Mouse (Mus musculus): ENCODE measurements around the gene Dgcr2. TPM values are rescaled to one million over a fixed set of nuclear protein-coding genes. Genes with fewer than 3 reads are reported as not detected.

Gene Dgcr2
- polyA plus RNA-seq, 1 experiment from 2014 or later = 104 TPM

Other genes with a start within 250 kb of the Dgcr2 start
- 37.2 and 39.8 TPM in 2 replicates for gene Med15, start 165.7 kb downstream of the Dgcr2 start, polyA plus RNA-seq (2014; fragmentation: Nextera tagmentation; extraction: Ambion mirVana)
- 75.5 and 75.6 TPM in 2 replicates for gene Klhl22, start 138.9 kb downstream of the Dgcr2 start, polyA plus RNA-seq (2014; fragmentation: Nextera tagmentation; extraction: Ambion mirVana)
- 0.55 and 1.0 TPM in 2 replicates for gene Scarf2, start 101.3 kb downstream of the Dgcr2 start, polyA plus RNA-seq (2014; fragmentation: Nextera tagmentation; extraction: Ambion mirVana)
- 2.4 and 5.3 TPM in 2 replicates for gene B830017H08Rik, start 65.4 kb downstream of the Dgcr2 start, polyA plus RNA-seq (2014; fragmentation: Nextera tagmentation; extraction: Ambion mirVana)
- gene Car15, start 60.2 kb downstream of the Dgcr2 start, polyA plus RNA-seq (2014; fragmentation: Nextera tagmentation; extraction: Ambion mirVana) = 3.8 and 3.9 TPM in 2 replicates
- gene Gm20518, start 6.9 kb downstream of the Dgcr2 start, polyA plus RNA-seq (2014; fragmentation: Nextera tagmentation; extraction: Ambion mirVana) = 0.54 and 0.55 TPM in 2 replicates
- gene Tssk1, start 4.3 kb downstream of the Dgcr2 start, polyA plus RNA-seq (2014; fragmentation: Nextera tagmentation; extraction: Ambion mirVana) = 0.08 and 0.09 TPM in 2 replicates
- not detected in 2 replicates for gene Tssk2, start 75 bp upstream of the Dgcr2 start, polyA plus RNA-seq (2014; fragmentation: Nextera tagmentation; extraction: Ambion mirVana)
- 44.1 and 44.6 TPM in 2 replicates for gene Ess2, start 12.8 kb upstream of the Dgcr2 start, polyA plus RNA-seq (2014; fragmentation: Nextera tagmentation; extraction: Ambion mirVana)
- 0.84 and 0.93 TPM in 2 replicates for gene Gsc2, start 16.5 kb upstream of the Dgcr2 start, polyA plus RNA-seq (2014; fragmentation: Nextera tagmentation; extraction: Ambion mirVana)
- 145 and 157 TPM in 2 replicates for gene Slc25a1, start 29.7 kb upstream of the Dgcr2 start, polyA plus RNA-seq (2014; fragmentation: Nextera tagmentation; extraction: Ambion mirVana)
- gene Vpreb2, start 81.9 kb upstream of the Dgcr2 start, polyA plus RNA-seq (2014; fragmentation: Nextera tagmentation; extraction: Ambion mirVana) = not detected in 2 replicates
- 157 and 187 TPM in 2 replicates for gene Dgcr6, start 154.3 kb upstream of the Dgcr2 start, polyA plus RNA-seq (2014; fragmentation: Nextera tagmentation; extraction: Ambion mirVana)
- 3.3 and 4.0 TPM in 2 replicates for gene Prodh, start 191.6 kb upstream of the Dgcr2 start, polyA plus RNA-seq (2014; fragmentation: Nextera tagmentation; extraction: Ambion mirVana)
- 18.6 and 28.6 TPM in 2 replicates for gene Rtn4r, start 229.1 kb upstream of the Dgcr2 start, polyA plus RNA-seq (2014; fragmentation: Nextera tagmentation; extraction: Ambion mirVana)